Mouse (Mus musculus): Measurements from ENCODE around the gene Rad18. TPM values are rescaled to one million over a fixed set of nuclear protein-coding genes. Genes with fewer than 3 reads are reported as not detected.

The Rad18 gene
- 64.2 and 65.6 TPM in 2 replicates for polyA plus RNA-seq (2016; fragmentation: Nextera tagmentation; extraction: Ambion mirVana)

DNA sequence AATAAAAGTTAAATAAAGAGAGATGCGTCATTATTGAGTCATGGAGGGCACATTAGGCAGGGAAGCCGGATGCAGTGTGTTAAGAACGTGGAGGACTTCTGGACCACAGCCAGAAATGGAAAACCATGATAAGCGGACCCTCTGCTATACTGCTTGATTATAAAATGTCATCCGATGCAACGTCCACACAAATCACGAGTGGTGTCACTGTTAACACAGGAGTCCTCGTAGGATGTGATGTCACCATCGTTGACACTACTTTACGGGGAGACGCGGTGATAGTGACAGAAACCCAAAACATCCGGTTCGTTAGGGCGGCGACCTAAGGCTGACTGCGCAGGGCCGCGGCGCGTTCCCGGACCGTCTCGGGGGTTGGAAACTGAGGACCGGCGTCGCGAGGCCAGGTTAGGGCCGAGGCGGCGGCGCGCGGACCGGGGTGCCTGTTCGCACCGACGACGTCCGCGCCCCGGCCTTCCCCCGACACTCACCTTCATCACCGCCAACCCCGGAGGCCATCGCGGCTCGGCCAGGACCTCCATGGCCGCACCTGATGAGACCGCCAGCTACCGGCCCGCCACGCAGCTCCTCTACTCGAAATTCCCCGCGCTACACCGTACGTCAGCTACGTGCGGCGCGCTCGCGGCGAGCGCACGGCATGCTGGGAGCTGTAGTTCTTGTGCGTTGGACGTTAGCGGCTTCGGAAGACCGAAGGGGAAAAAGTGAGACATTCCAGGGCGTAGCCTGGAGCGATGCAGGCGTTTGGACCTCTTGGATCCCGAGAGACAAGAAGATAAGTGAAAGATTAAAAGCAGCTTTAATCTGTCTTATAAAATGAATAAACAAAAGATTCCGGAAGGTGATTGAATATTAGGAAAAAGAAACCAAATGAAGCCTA lies at the start of gene Rad18:
Gene Rad18, minus strand, starts transcription at position 631 of the 895 bp plus-strand sequence.
- under 1% methylated on average over 77 of the region's 77 CpGs for WGBS
- DNase-seq (ENCODE audit: extremely low spot score, low spot score) = peak; percentile 88

DNA sequence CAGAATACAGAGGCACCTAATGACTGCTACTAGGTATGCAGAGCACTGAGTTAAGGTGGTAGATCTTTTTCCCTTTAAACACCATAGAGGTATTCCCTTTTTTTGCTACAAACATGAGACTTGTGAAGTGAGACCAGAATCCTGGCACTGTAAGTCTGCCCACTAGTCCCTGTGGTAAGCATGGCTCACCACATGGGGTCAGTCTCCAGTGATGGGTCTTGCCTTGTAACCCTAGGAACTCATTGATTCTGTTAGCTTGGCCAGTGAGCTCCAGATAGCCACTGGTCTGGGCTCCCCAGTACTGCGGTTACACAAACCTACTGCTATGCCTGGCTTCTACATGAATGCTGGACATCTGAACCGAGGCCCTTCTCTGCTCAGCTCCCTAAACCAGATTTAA lies 45.8 kb upstream of the Rad18 start:
- Histone ChIP-seq H3K36me3 (replicated peaks) (peaks cover 95% of the 10 kb centered on the region), H3K4me3 (no peak overlapping the region), H3K27ac (no peak overlapping the region), H3K9me3 (no peaks in the 10 kb centered on the region), H3K27me3 (ENCODE audit: poor library complexity, severe bottlenecking) (no peaks in the 10 kb centered on the region), H3K4me1 (no peaks in the 10 kb centered on the region)
- WGBS = 82% methylated on average over 2 of the region's 2 CpGs
- DNase-seq (ENCODE audit: extremely low spot score, low spot score) = no peak

More for the DNA sequence above, at the start of gene Rad18:
- H3K27ac ChIP-seq = peak within 1 kb of the TSS; percentile 93
- H3K4me1 ChIP-seq = peaks cover 28% of the 10 kb centered on the region
- H3K9me3 ChIP-seq = no peaks in the 10 kb centered on the region
- H3K4me3 ChIP-seq = peak within 1 kb of the TSS; percentile 79
- H3K36me3 ChIP-seq (replicated peaks) = peaks cover 20% of the 10 kb centered on the region
- H3K27me3 ChIP-seq (ENCODE audit: poor library complexity, severe bottlenecking) = peaks cover 9% of the 10 kb centered on the region

GRCm38 (mm10) chr6:112741766-112742165 lies 45.3 kb upstream of the Rad18 start:
- Histone ChIP-seq H3K4me1 (no peaks in the 10 kb centered on the region), H3K4me3 (no peak overlapping the region), H3K27me3 (ENCODE audit: poor library complexity, severe bottlenecking) (no peaks in the 10 kb centered on the region), H3K36me3 (replicated peaks) (peaks cover 96% of the 10 kb centered on the region), H3K9me3 (no peaks in the 10 kb centered on the region), H3K27ac (no peak overlapping the region)
- WGBS = 93% methylated on average over 5 of the region's 5 CpGs
- no peak for DNase-seq (ENCODE audit: extremely low spot score, low spot score)

- DNase-seq (ENCODE audit: extremely low spot score, low spot score) = no peak
- peaks cover 96% of the 10 kb centered on the region for H3K36me3 ChIP-seq (replicated peaks)
- WGBS = 89% methylated on average over 3 of the region's 3 CpGs
- H3K27me3 ChIP-seq (ENCODE audit: poor library complexity, severe bottlenecking) = no peaks in the 10 kb centered on the region
- no peak overlapping the region for H3K27ac ChIP-seq
- H3K4me3 ChIP-seq = no peak overlapping the region
- peaks cover 9% of the 10 kb centered on the region for H3K4me1 ChIP-seq
- H3K9me3 ChIP-seq = no peaks in the 10 kb centered on the region
These were observed 43.1 kb upstream of the Rad18 start for GRCm38 (mm10) chr6:112739635-112740034.

GRCm38 (mm10) chr6:112738924-112739323 lies 42.4 kb upstream of the Rad18 start:
- no peaks in the 10 kb centered on the region for H3K9me3 ChIP-seq
- no peak overlapping the region for H3K4me3 ChIP-seq
- H3K4me1 ChIP-seq = peaks cover 9% of the 10 kb centered on the region
- peaks cover 96% of the 10 kb centered on the region for H3K36me3 ChIP-seq (replicated peaks)
- WGBS = 96% methylated on average over 6 of the region's 6 CpGs
- H3K27me3 ChIP-seq (ENCODE audit: poor library complexity, severe bottlenecking) = no peaks in the 10 kb centered on the region
- no peak overlapping the region for H3K27ac ChIP-seq
- DNase-seq (ENCODE audit: extremely low spot score, low spot score) = no peak

GRCm38 (mm10) chr6:112736471-112736870 lies 40.0 kb upstream of the Rad18 start:
- Histone ChIP-seq H3K36me3 (replicated peaks) (peaks cover 100% of the 10 kb centered on the region), H3K4me3 (no peak overlapping the region), H3K9me3 (peaks cover 5% of the 10 kb centered on the region; the same call in 1 of the 2 replicates), H3K27ac (no peak overlapping the region), H3K4me1 (peaks cover 9% of the 10 kb centered on the region), H3K27me3 (ENCODE audit: poor library complexity, severe bottlenecking) (no peaks in the 10 kb centered on the region)
- no peak for DNase-seq (ENCODE audit: extremely low spot score, low spot score)
- 96% methylated on average over 3 of the region's 3 CpGs for WGBS

DNA sequence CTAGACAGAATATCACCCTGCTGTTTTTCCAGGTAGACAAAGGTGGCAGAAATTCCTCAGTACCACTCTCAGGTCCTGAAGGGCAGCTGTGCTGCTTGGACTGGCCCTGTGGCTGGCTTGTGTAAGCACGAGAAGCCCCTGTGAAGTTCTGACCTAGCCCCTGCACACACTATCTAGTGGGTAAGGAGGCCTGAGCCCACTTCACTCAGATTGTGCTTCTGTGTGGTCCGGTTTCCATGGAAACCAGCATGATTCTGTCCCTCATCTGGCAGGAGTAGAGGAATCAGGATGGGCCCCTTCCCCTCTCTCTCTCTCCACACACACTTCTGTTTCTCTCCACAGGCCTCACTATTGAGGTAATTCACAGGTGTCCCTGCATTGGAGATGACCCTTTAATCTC lies 38.6 kb upstream of the Rad18 start:
- DNase-seq (ENCODE audit: extremely low spot score, low spot score) = no peak
- H3K27ac ChIP-seq = no peak overlapping the region
- 80% methylated on average over 2 of the region's 2 CpGs for WGBS
- H3K36me3 ChIP-seq (replicated peaks) = peaks cover 100% of the 10 kb centered on the region
- peaks cover 9% of the 10 kb centered on the region; the same call in 1 of the 2 replicates for H3K9me3 ChIP-seq
- peaks cover 12% of the 10 kb centered on the region for H3K4me1 ChIP-seq
- no peak overlapping the region for H3K4me3 ChIP-seq
- H3K27me3 ChIP-seq (ENCODE audit: poor library complexity, severe bottlenecking) = no peaks in the 10 kb centered on the region

DNA sequence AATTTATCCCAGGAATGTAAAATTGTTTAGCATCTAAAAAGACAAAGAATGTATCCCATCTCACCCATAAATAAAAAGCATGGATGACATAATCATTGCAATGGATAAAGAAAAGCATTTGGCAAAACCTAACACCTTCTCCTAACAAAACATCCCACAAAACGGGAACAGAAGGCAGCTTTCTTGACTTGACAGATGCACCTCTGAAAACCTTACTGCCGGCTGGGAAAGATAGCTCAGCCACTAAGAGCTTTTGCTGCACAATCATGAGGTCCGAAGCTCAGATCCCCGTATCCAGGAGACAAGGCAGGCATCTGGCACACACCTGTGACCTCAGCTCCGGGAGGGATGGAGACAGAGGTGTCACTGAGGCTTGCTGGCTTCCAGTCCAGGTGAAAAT lies 37.5 kb upstream of the Rad18 start:
- Histone ChIP-seq H3K4me3 (no peak overlapping the region), H3K27ac (no peak overlapping the region), H3K4me1 (peaks cover 23% of the 10 kb centered on the region), H3K27me3 (ENCODE audit: poor library complexity, severe bottlenecking) (no peaks in the 10 kb centered on the region), H3K36me3 (replicated peaks) (peaks cover 97% of the 10 kb centered on the region), H3K9me3 (peaks cover 9% of the 10 kb centered on the region; the same call in 1 of the 2 replicates)
- DNase-seq (ENCODE audit: extremely low spot score, low spot score) = no peak
- 89% methylated on average over 5 of the region's 5 CpGs for WGBS

DNA sequence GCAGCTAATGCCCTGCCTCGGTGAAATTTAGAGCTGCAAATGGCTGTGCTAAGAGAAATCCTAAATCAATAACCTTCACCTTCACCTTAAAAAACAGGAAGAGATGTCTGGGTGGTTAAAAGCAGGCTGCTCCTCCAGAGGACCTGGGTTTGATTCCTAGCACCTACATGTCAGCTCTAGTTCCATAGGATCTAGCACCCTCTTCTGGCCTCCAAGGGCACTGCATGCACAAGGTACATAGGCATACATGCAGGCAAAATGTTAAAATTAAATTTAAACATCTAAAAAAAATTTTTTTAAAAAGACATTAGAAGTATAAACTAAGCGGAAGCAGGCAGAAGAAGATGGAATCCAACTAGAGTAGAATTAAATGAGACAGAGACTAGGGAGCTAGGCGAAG lies 35.9 kb upstream of the Rad18 start:
- H3K36me3 ChIP-seq (replicated peaks) = peaks cover 91% of the 10 kb centered on the region

DNA sequence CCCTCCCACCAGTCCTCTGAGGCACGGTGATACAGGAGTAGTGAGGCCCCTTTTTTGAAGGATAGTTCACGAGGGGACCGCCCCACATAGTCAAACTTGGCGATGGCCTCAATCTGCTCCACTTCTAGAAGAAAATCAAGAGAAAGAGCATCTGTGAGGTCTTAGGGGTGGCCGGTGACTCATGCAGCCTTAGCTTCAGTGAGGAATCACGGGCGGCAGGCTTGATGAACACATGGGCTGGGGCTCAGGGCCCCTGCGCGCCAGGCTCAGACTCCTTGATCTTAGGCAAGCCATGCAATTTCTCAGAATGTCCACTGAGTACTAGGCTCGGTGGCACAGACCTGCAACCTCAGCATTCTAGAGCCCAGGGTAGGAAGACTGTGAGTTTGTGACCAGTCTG lies 34.9 kb upstream of the Rad18 start:
- H3K9me3 ChIP-seq = peaks cover 9% of the 10 kb centered on the region; the same call in 1 of the 2 replicates
- H3K4me1 ChIP-seq = peaks cover 43% of the 10 kb centered on the region
- no peak overlapping the region for H3K4me3 ChIP-seq
- DNase-seq (ENCODE audit: extremely low spot score, low spot score) = no peak
- no peak overlapping the region for H3K27ac ChIP-seq
- no peaks in the 10 kb centered on the region for H3K27me3 ChIP-seq (ENCODE audit: poor library complexity, severe bottlenecking)
- H3K36me3 ChIP-seq (replicated peaks) = peaks cover 91% of the 10 kb centered on the region
- 94% methylated on average over 10 of the region's 10 CpGs for WGBS

More for the DNA sequence above, 35.9 kb upstream of the Rad18 start:
- Histone ChIP-seq H3K27me3 (ENCODE audit: poor library complexity, severe bottlenecking) (no peaks in the 10 kb centered on the region), H3K4me1 (peaks cover 38% of the 10 kb centered on the region), H3K27ac (no peak overlapping the region), H3K4me3 (no peak overlapping the region), H3K9me3 (peaks cover 9% of the 10 kb centered on the region; the same call in 1 of the 2 replicates)
- no peak for DNase-seq (ENCODE audit: extremely low spot score, low spot score)
- WGBS = 95% methylated on average over 3 of the region's 3 CpGs

DNA sequence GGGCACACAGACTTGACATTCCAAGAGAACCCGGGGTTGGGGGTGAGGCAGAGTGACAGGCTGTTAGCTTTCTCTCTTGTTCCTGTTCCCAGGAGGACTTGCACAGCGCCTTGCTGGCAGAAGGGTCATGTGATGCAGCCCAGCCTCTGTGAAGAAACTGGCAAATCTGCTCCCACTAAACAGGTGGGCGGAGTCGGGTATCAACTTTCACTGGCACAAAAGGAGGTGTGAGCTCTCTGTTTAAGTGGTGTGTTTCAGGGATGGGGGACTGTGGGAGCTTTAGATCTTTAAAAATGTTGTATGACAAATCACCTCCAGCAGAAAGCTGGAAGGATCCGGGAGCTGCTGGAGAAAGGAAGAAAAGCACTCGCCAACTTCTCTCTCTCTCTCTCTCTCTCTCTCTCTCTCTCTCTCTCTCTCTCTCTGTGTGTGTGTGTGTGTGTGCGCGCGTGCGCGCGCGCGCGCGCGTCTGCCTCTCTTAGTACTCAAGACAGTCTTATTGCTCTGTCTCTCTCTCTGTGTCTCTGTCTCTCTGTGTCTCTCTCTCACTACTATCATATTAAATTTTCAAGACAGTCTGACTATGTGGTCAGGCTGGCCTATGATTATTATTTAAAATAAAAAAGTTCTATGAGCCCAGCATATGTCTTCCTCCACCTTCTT lies 32.4 kb upstream of the Rad18 start:
- no peaks in the 10 kb centered on the region for H3K27me3 ChIP-seq (ENCODE audit: poor library complexity, severe bottlenecking)
- peaks cover 9% of the 10 kb centered on the region; the same call in 1 of the 2 replicates for H3K9me3 ChIP-seq
- DNase-seq (ENCODE audit: extremely low spot score, low spot score) = peak; percentile 88
- H3K4me1 ChIP-seq = peaks cover 39% of the 10 kb centered on the region
- H3K27ac ChIP-seq = peak overlapping the region; percentile 85
- WGBS = 7% methylated on average over 17 of the region's 17 CpGs
- H3K4me3 ChIP-seq = peak overlapping the region; percentile 40
- H3K36me3 ChIP-seq (replicated peaks) = peaks cover 90% of the 10 kb centered on the region

DNA sequence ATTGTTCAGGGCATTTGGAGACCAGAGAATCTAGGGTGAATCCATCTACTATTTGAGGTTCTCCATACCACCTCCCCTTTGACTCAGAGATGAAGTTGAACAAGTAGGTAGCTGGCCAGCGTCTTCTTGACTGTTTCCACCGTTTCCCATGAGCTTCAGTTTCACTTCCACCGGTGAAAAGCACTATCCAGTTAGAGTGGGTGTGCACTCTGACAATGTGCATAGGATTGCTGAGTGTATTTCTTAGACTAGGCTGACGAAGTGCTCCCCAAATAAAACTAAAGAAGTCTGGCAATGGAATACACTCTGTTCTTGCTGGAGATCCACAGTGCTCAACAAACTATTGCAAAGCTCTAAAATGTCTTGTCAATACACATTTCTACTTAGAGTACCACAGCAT lies 29.0 kb upstream of the Rad18 start:
- Histone ChIP-seq H3K4me1 (peaks cover 39% of the 10 kb centered on the region), H3K4me3 (no peak overlapping the region), H3K27ac (no peak overlapping the region), H3K27me3 (ENCODE audit: poor library complexity, severe bottlenecking) (no peaks in the 10 kb centered on the region), H3K36me3 (replicated peaks) (peaks cover 84% of the 10 kb centered on the region), H3K9me3 (no peaks in the 10 kb centered on the region)
- no peak for DNase-seq (ENCODE audit: extremely low spot score, low spot score)
- whole genome bisulfite sequencing = 95% methylated on average over 4 of the region's 4 CpGs

Measured in forebrain, embryonic 10.5 days (tissue).